Mouse (Mus musculus) embryonic fibroblast, embryonic 13.5 days (primary cell): ENCODE measurements at regions not wholly inside any gene's neighbourhood (a gene's known extent, or its start where the extent isn't known, plus 50 kb on each side); places are given as distances from the start of the nearest gene placed in this dataset.

Experiments used
- CTCF ChIP-seq: IDR thresholded peaks from 2 replicates; pipeline ENCODE4 v1.5.1; 2011; ENCODE audit warnings: mild to moderate bottlenecking, control low read depth, low read length, moderate library complexity, borderline replicate concordance; ENCODE audit not compliant: insufficient read depth
- POLR2A ChIP-seq: IDR thresholded peaks from 2 replicates; pipeline ENCODE4 v1.6.1; 2011; ENCODE audit warnings: low read depth, mild to moderate bottlenecking, control low read depth, low read length, moderate library complexity

DNA sequence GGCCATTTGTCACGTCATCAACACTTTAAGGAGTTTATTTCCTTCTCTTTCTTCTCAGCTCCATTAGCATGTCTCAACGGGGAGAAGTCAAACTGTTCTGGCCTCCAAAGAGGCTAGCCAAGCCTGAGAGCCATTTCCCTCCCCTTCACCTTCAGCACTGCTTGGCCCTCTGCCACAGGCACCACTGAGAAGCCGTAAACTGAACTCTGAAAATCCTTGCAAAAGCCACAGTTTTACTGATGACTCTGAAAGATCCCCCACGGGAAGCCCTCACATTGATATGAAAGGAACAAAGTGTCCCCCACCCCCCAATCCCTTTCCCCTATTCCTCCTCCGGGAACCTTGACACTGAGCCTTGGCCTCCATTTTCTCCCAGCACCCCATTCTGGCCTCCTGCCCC lies 188.1 kb upstream of the Arid1b start:
- TF ChIP-seq POLR2A (no peak), CTCF (no peak)
